Mouse (Mus musculus): ENCODE measurements at regions not wholly inside any gene's neighbourhood (a gene's known extent, or its start where the extent isn't known, plus 50 kb on each side); places are given as distances from the start of the nearest gene placed in this dataset.

- no peak for DNase-seq
- intact Hi-C loops (cut with DNase I): no loop called here
- H3K27ac ChIP-seq: no peak overlapping the region
- H3K4me3 ChIP-seq: no peak overlapping the region
- no peak for TF ChIP-seq CTCF (IDR thresholded peaks at IDR 0.05)
Measured at GRCm38 (mm10) chr11:114146334-114146733, 79.5 kb upstream of the Sdk2 start.

GRCm38 (mm10) chr11:114129270-114129669, 62.4 kb upstream of the Sdk2 start:
- DNase-seq: no peak
- intact Hi-C loops (cut with DNase I): no loop called here

GRCm38 (mm10) chr11:114128841-114129240, 62.0 kb upstream of the Sdk2 start:
- no peak for TF ChIP-seq CTCF (IDR thresholded peaks at IDR 0.05)
- Histone ChIP-seq H3K27ac (no peak overlapping the region), H3K4me3 (no peak overlapping the region)
- intact Hi-C loops (cut with DNase I): no loop called here
- DNase-seq: no peak

More at GRCm38 (mm10) chr11:114129270-114129669, 62.4 kb upstream of the Sdk2 start:
- TF ChIP-seq CTCF (IDR thresholded peaks at IDR 0.05): no peak
- H3K4me3 ChIP-seq: no peak overlapping the region
- no peak overlapping the region for H3K27ac ChIP-seq

- intact Hi-C loops (cut with DNase I): no loop called here
- no peak for TF ChIP-seq CTCF (IDR thresholded peaks at IDR 0.05)
- no peak overlapping the region for H3K4me3 ChIP-seq
- no peak overlapping the region for H3K27ac ChIP-seq
- no peak for DNase-seq
Measured at GRCm38 (mm10) chr11:114127426-114127825, 60.6 kb upstream of the Sdk2 start.

GRCm38 (mm10) chr11:114122175-114122574, 55.3 kb upstream of the Sdk2 start:
- H3K4me3 ChIP-seq: no peak overlapping the region
- TF ChIP-seq CTCF (IDR thresholded peaks at IDR 0.05): no peak
- intact Hi-C loops (cut with DNase I): no loop called here
- no peak overlapping the region for H3K27ac ChIP-seq
- no peak for DNase-seq

- DNase-seq: no peak
- intact Hi-C loops (cut with DNase I): no loop called here
- Histone ChIP-seq H3K4me3 (no peak overlapping the region), H3K27ac (no peak overlapping the region)
- no peak for TF ChIP-seq CTCF (IDR thresholded peaks at IDR 0.05)
Measured at GRCm38 (mm10) chr11:114119135-114119534, 52.3 kb upstream of the Sdk2 start.
